Mouse (Mus musculus): ENCODE data around the gene Apoa1. TPM values are rescaled to one million over a fixed set of nuclear protein-coding genes. Genes with fewer than 3 reads are reported as not detected.

Apoa1 gene
- polyA plus RNA-seq, 1 experiment from 2014 or later: 3.7 TPM

DNA sequence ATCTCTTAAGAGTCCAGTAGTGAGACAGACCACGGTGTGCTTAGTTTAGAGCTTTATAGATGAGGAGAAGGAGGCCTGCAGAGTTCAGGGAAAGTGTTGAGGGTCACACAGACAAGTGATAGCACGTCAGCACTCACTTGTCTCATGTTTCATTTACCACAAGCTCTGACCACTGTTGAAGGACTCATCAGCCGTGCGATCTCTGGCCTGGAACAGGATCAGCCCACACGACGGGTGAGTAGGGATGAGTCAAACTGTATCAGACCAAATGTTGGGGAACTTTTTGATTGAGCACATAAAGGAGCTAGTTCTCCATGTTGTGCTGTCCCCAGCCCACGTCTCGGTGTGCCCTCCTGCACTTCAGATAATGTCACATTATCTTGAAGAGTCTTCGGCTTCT lies 46.1 kb downstream of the Apoa1 start:
- no peaks in the 10 kb centered on the region; the same call in 1 of the 2 replicates for H3K27me3 ChIP-seq (replicated peaks; ENCODE audit: insufficient read depth, low read length)
- peaks cover 11% of the 10 kb centered on the region; the same call in 1 of the 2 replicates for H3K36me3 ChIP-seq (ENCODE audit: insufficient read depth, low read length)
- H3K4me2 ChIP-seq (replicated peaks; ENCODE audit: low read depth, low read length): no peak overlapping the region
- H3K4me3 ChIP-seq (ENCODE audit: low read depth, low read length): no peak overlapping the region
- H3K27ac ChIP-seq (ENCODE audit: low read length): no peak overlapping the region
- TF ChIP-seq EP300 (IDR thresholded peaks at IDR 0.05): no peak
- TF ChIP-seq CTCF (IDR thresholded peaks at IDR 0.05): no peak
- H3K9ac ChIP-seq (replicated peaks; ENCODE audit: low read depth): no peak overlapping the region
- ATAC-seq: no peak
- H3K9me3 ChIP-seq (ENCODE audit: low read length): no peaks in the 10 kb centered on the region
- WGBS: 76% methylated on average over 9 of the region's 9 CpGs
- peaks cover 5% of the 10 kb centered on the region for H3K4me1 ChIP-seq (ENCODE audit: insufficient read depth, low read depth, low read length)
- DNase-seq (ENCODE audit: low spot score): no peak

Other genes starting within 250 kb of the Apoa1 start
- 82.8 and 84.6 TPM in 2 replicates for gene Pafah1b2, start 215.9 kb upstream of the Apoa1 start, polyA plus RNA-seq (2015; fragmentation: Nextera tagmentation; extraction: Ambion mirVana)
- 8.9 and 9.3 TPM in 2 replicates for gene Sik3, start 215.8 kb upstream of the Apoa1 start, polyA plus RNA-seq (2015; fragmentation: Nextera tagmentation; extraction: Ambion mirVana)
- not detected in 2 replicates for gene Apoc3, start 7.1 kb downstream of the Apoa1 start, polyA plus RNA-seq (2015; fragmentation: Nextera tagmentation; extraction: Ambion mirVana)
- 0.06 TPM in 1 of 2 replicates, not detected in the other for gene Apoa4, start 12.1 kb downstream of the Apoa1 start, polyA plus RNA-seq (2015; fragmentation: Nextera tagmentation; extraction: Ambion mirVana)
- 0.06 and 0.24 TPM in 2 replicates for gene Apoa5, start 40.1 kb downstream of the Apoa1 start, polyA plus RNA-seq (2015; fragmentation: Nextera tagmentation; extraction: Ambion mirVana)
- gene Zpr1, start 44.5 kb downstream of the Apoa1 start, polyA plus RNA-seq (2015; fragmentation: Nextera tagmentation; extraction: Ambion mirVana): 27.5 and 28.8 TPM in 2 replicates
- gene Bud13, start 54.4 kb downstream of the Apoa1 start, polyA plus RNA-seq (2015; fragmentation: Nextera tagmentation; extraction: Ambion mirVana): 9.3 and 9.9 TPM in 2 replicates
- gene 4931429L15Rik, start 91.4 kb downstream of the Apoa1 start, polyA plus RNA-seq (2015; fragmentation: Nextera tagmentation; extraction: Ambion mirVana): not detected in 2 replicates